Mouse (Mus musculus): ENCODE results near the gene Cib4.

Gene Cib4

DNA sequence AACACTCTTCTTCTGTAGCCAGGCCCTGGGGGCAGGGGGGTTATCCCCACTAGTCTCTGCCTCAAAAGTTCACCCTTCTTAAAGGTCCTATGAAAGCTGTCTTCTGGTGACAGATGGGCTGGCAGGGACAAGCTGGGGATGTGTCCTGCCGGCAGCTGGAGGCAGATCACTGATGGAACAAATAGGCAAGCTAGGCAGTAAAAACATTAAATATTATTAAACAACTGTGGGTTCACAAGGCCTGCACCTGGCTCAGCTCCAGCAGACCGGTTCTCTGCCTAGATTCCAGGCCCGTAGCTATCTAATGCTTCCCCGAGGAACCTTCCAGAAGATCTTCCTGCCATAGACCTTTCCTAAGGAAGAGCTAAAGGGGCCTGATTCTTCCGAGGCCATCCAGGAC, 27.5 kb downstream of the Cib4 start:
- no peak for DNase-seq (ENCODE audit: low spot score in 2 of 2)

DNA sequence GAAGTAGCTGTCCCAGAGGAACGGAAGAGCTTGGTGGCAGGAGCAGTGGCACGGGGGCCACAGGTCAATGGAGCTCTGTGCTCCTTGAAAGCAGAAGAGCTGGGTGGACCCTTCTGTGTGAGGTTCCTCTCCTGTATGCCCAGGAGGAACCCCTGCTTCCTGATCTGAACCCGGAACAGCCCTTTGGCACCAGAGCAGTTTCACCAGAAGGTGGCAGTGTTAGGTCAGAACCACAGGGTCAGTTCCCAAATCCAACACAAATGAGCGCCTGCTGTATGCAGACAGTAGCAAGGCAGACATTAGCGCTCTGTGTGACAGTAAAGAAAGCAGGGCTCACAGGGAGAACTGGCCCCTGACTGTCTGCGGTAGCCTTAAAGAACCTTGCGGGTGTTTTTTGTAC, 29.3 kb downstream of the Cib4 start:
- peak; percentile 10 to 11 for DNase-seq (ENCODE audit: low spot score in 2 of 2)

DNA sequence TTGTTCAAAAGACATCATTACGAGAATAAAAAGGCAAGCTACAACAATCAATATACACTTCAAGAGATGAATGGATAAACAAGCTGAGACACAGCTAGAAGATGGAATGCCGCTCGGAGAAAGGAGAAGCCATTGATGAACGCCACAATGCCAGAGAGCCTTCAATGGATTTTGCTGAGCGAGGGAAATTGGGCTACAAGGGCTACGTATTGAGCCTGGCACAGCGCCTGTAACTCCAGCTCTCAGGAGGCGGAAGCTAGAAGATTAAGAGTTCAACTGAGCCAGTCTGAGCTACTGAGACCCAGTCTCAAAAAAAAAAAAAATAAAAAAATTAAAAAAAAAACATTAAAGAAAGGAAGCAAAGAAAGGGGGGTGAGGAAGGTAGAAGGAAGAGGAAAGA, 32.5 kb downstream of the Cib4 start:
- no peak for DNase-seq (ENCODE audit: low spot score in 2 of 2)

DNA sequence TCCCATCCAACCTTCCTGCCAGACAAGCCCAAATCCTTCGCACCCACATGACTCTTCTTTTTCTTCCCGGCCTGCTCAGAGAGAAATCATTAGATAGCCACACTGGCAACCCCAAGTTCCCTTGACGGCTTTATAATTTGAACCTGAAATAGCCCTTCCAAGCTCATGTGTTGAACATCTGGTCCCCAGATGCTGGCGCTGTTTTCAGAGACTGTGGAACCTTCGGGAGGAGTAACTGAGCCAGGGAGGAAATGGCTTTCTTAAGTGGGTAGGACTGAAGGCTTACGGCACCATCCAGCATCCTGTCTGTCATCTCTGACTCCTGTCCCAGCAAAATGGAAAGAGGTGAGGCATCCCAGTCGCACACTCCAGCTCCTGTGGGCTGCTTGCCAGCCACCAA, 48.3 kb downstream of the Cib4 start:
- no peak for DNase-seq (ENCODE audit: low spot score in 2 of 2)

DNA sequence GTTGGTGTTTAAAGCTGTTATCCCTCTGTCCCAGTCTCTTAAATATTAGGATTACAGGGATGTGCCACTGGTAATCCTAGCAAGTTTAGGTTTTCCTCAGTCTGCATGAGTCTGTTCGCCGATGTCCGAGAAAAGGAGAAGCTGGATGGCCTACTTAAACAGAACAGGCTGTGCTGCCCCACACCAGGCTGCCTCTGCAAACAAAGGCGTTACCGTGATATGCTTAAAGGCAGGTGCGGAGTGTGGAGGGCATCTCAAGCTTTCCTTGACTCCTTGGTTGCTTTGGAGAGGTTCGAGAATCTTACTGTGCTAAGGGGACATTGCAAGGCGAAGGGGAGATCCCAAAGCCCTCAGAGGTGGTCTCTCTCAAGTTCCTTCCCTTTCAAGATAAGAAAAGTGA, 48.8 kb downstream of the Cib4 start:
- DNase-seq (ENCODE audit: low spot score in 2 of 2): no peak

DNA sequence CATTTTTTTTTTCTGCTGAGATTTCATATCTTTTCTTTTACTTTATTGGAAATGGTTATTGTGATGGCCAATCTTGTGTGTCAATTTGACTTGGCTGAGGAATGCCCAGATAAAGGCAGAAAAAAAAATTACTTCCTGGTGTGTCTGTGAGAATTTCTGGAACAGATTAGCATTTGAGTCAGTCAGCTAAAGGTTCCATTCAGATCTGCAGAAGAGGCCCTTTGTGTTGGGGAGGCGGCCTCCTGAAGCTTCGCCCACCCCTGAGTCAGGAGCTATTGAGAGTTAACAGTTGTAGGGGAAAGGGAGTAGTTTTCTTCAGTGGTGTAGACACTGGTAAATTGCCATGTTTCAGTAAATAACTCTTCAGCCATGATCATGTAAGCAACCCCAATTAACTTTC, 50.3 kb downstream of the Cib4 start:
- DNase-seq (ENCODE audit: low spot score in 2 of 2): no peak

DNA sequence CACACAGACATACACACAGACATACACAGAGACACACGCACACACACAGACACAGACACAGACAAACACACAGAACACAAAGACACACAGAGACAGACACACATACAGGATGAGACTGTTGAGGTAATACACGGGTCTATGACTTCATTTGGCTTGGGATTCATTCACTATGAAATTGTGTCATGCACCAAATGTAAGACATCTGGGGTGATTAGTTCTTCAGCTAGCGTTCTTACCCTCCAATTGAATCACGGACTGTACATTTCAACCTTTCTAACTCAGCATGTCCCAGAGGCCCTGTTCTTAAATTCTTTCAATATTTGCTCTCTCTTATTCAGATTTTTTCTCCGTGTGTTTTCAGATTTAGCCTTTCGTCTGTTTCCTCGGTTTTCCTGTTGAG, 51.0 kb downstream of the Cib4 start:
- DNase-seq (ENCODE audit: low spot score in 2 of 2): no peak

DNA sequence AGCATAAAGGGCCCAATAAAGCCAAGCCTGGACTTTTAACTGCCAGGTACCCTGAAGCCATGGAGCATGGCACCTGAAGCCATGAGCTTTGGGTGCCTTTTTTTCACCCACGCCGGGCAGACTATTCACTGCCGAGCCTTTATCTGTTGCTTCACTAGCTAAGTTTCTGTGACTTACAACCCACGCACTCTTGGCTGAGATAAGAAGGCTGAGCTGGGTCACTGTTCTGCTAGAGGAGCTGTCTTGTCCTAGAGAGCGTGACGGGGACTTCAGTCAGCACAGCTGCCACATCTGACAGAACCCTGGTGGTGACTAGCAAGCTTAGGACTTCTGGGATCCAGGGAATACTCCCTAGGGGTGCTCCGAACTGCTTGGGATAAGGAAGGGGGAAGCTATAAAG, 51.9 kb downstream of the Cib4 start:
- no peak for DNase-seq (ENCODE audit: low spot score in 2 of 2)

DNA sequence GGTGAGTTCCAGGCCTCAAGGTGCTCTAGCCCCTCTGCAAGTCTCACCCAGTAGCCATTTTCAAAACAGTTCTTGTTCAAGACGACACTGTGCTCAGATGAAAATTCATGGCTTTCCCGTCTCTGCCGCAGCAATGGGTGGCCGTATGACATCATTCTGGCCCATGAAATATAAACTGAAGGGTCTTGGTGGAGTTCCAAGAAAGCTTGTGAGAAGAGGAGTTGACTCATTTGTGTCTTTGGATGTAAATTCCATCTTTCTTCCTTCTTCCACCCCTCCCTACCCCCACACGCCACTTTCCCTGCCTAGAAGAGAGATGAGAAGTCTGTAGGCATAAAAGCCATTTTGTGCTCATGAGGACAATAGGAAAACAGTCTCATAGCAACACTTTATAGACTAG, 54.8 kb downstream of the Cib4 start:
- DNase-seq (ENCODE audit: low spot score in 2 of 2): no peak

DNA sequence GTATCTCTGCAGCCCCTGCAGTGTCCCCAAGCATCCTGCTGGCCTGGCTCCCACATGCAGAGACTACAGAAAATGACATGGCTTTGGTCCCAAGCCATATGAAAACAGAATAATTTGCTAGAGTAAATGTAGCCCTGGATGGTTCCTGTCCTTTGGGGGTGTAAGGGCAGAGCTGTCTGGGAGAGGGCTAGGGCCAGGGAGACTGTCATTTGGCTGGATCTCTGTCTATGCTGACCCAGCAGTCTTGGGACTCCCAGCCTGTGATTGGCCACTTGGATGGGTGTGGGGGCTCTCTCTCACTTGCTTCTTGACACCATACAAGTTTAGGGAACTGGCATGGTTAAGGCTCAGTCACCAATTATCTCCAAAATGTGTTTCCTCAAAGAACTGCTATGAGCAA, 55.4 kb downstream of the Cib4 start:
- DNase-seq (ENCODE audit: low spot score in 2 of 2): no peak

DNA sequence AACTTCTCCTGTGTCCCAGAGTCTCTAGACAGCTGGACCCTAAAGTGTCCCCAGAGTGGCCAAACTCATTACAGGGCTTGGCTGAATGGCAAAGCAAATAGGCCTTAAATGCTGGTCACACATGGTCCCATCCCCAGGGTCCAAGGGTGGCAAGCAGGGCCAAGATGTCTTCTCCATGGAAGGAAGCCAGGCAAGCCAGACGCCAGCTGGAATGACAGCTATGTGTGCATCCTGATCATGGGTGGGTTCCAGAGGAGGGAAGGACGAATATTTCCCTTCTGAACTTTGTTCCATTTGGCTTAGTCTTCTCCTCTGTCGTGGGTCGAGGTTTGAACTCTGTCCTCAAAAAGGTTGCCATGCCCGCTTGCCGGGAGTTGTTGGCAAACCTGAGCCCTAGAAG, 60.5 kb downstream of the Cib4 start:
- no peak for DNase-seq (ENCODE audit: low spot score in 2 of 2)

DNA sequence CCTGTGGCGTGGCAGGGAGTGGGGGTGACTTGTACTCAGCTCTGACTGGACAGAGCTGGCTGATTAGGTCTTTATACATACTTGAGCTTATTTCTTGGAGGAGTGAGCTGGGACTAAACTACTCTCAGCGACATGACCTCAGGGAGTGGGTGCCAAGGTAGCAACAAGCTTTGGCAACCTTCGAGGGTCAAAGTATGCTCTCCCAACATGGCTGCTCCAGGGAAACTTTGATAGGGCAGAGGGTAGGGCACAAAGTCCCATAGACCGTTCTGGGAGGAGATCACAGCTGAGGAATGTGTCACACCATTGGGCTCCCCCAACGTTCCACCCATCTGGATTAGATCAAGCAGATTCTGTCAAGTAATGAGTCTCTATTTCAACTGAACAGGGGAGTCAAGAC, 61.0 kb downstream of the Cib4 start:
- DNase-seq (ENCODE audit: low spot score in 2 of 2): no peak

DNA sequence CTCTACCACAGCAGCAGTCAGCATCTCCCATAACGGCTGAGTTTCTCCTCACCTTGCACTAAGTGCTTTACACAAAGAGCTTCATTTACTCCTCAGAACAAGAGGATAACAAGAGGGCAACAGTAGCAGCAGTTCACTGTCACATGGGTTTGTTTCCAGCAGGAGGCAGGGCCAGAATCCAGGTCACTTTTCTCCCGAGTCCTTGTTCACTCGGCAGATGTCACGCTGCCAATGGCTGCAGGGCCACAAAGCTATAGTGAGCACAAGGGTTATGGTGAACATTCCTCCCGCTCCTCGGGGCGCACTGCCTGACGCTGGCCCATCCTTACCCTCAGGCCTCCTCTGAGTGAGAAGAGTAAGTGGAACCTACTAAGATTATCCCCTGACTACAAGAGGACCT, 62.1 kb downstream of the Cib4 start:
- no peak for DNase-seq (ENCODE audit: low spot score in 2 of 2)

DNA sequence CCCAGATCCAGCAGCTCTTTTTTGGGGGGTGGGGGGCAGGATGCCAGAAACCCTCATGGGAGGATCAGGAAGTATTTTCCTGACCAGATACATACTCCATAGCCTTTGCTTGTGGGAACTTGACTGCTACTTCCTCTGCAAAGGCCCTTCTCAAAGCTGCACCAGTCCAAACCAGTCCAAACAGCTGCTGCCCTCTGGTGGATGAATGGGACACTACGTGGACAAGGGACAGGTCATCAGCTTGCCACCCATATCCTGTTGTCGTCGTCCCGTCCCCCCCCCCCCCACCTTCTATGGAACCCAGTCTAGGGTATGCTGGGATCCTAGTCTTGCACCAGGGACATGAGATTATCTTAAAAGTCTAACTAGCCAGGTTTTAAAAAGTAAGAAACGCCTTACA, 63.3 kb downstream of the Cib4 start:
- DNase-seq (ENCODE audit: low spot score in 2 of 2): peak; percentile 37 to 47

DNA sequence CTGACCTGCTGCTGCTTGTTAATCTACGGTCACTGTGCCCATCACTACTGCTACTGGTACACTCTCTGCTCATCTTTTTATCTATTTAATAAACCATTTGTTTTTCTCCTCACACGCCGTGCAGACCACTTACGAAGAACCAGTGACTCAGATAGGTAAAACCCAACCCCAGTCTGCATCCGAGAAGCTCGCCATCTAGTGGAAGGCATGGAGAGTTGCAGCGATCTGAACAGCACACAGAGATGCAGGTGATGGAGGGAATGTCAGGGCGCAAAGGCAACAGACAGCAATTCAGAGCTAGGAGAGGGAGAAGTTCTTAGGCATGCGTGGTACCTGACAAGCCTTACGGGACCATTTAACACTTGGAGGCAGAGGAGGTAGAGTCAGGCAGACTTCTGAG, 69.1 kb downstream of the Cib4 start:
- DNase-seq (ENCODE audit: low spot score in 2 of 2): no peak

DNA sequence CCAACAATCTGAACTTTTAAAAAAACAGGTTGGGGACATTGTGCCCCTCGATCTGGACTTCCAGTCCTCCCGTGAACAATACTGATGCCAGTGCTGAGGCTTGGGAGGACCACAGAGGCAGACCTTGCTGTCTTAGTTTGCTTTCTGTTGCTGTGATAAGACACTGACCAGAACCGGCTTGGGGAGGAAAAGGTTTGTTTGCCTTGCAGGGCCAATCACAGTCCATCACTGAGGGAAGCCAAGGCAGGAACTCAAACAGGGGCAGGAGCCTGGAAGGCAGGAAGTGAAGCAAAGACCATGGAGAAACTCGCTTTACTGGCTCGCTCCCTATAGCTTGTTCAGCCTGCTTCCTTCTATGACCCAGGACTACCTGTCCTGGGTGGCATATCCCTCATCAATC, 73.5 kb downstream of the Cib4 start:
- no peak for DNase-seq (ENCODE audit: low spot score in 2 of 2)

DNA sequence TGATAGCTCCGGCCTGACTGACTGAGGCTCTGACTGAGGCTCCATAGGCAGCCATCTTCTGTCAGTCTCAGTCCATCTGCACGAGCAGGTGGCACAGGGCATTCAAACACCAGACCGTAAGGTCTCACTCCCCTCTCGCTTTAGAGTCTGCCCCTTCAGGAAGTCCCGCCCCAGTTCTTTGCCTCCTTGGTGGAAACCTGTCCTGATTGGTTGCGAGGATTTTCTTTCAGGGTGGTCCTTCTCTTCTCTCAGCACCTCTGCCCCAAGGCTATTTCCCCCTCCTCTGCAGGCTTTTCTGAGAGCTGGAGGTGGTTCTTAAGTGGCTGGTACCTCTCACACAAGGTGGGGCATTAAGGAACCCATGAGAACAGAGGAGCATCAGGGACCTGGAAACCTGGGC, 75.2 kb downstream of the Cib4 start:
- DNase-seq (ENCODE audit: low spot score in 2 of 2): no peak

DNA sequence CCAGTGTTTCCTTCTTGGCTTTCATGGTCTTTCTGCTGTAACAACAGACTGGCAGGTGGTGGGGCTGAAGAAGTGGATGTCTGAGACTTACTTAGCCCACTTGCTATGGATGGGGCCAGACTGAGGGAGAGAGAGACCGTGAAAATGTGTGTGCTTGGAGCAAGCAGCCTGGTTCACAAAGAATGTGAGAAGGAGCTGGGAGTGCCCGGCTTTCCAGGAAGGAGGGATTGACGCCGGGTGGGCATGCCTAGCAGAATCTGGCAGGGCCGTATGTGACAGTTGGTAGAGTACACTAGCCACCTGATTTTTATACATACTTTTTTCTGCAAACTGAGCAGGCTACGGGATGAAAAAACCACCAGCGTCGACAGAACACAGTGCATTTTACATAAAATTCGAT, 79.3 kb downstream of the Cib4 start:
- no peak for DNase-seq (ENCODE audit: low spot score in 2 of 2)

DNA sequence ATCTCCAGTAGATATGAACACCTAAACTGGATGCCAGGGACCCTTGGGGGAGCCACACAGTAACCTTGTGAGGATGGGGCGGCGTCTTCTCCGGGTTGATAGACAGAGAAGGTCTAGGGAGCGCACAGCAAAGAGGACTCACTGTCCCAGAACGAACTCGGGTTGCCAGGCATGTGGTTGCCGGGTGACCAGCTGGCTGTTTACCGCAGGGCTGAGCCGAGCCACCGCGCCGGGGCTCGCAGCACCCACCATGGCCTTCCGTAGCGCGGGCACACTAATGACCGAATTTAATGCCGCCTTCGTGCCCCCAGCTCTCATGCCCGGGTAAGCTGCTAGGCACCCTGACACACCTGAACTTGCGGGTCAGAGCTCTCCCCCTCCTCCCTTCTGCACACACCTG, 79.8 kb downstream of the Cib4 start, which contains the start of gene 1700001C02Rik:
Gene 1700001C02Rik (plus strand): TSS at position 187 of the 400 bp plus-strand sequence.
- no peak for DNase-seq (ENCODE audit: low spot score in 2 of 2)

DNA sequence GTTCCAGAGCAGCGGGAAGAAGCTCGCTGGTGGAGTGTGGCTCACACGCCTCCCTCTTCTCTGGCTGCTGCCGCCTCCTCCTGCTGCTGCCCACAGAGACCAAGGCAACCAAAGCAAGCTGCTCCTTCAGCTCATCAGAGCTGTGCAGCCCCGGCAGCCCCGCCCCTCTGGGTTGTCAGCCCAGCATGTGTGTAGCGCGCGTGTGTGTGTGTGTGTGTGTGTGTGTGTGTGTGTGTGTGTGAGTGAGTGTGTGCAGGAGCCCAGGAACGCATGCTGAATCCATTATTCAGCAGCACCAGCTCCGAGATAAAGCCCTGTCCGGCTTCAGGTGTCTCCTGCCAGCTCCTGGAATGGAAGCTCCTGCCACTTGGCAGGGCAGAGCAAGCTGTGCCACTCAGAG, 83.8 kb downstream of the Cib4 start, which contains the start of gene Otof:
Gene Otof (minus strand): TSS at position 112 of the 400 bp plus-strand sequence.
- DNase-seq (ENCODE audit: low spot score in 2 of 2): peak; percentile 74 to 78

DNA sequence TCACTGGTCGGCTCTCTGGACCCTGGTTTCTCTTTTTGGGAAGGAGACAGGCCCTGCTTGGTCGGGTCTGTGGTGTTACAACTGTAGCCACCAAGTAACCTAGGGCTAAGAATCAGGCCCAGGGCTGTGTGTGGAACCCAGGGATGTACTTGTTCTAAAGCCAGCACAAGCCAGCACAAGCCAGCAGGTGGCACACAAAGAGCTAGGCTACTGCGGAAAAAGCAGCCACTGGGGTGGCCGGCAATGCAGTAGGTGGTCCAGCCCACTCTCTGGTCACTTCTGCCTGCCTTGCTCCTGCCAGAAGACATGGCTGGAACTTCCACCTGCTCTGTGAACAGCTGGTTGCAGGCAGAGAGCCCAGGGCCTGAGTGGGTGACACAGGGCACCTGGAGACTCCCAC, 85.5 kb downstream of the Cib4 start:
- DNase-seq (ENCODE audit: low spot score in 2 of 2): no peak

DNA sequence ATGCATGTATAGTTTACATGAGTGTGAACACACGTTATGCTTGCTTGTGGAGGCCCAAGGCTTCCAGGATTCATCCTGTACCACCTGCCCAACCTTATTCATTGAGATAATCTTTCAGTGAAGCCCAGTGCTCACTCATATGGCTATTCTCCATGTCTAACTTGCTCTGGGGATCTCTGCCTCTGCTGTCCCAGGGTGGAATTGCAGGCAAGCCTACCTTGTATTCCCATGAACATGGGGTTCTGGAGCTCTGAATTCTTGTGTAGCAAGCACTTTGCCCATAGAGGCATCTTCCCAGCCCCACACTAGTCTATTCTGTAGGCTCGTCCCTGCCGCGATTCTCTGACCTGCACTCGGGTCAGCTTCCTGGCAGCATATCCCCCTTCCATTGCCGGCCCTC, 89.6 kb downstream of the Cib4 start:
- peak in 1 of 2 experiments; percentile 20 for DNase-seq (ENCODE audit: low spot score in 2 of 2)

DNA sequence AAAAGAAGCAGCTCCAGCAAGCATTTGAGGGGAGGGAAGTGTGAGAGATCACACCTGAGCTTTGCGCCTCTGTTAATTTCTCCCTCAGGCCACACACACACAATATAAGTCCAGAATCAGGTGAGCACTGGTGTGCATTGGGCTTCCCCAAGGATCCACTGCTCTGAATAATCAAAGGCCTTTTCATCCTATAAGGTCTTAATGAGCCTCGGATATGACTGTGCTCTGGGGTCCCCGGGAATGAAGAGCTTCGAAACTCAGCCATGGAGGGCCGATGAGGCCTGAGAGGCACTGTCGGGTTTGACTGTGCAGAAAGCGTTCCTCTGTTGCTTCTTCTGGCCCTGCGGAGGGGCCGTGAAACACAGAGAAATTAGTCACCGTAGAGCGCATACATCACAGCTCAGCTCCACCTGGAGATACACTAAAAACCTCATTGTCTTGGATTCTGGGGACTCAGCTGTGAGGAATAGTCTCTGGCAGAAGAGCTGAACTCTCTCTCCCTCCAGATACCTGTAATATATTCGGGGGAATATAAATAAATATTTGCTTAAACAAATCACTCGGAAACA, 101.2 kb downstream of the Cib4 start:
- DNase-seq (ENCODE audit: low spot score in 2 of 2): no peak

DNA sequence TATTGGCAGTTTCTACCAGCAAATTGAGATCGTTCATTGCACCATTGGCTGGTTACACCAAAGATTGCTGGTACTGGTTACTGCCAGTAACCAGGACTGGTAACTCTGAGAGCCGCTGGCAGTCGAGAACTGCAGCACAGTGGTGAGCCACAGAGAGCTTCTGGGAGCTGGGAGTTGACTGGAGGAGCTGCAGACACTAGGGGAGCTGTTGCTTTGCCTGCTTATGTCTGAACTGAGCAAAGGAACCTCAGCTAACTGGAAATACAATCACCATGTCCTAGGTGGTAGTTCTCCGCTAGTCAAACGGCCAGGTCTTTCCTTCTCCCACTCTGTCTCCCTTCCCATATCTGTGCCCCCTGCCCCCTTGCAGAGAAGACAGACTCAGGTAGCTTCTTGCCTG, 103.4 kb downstream of the Cib4 start:
- no peak for DNase-seq (ENCODE audit: low spot score in 2 of 2)
